Mouse (Mus musculus): ENCODE data around the gene Mtr.

DNA sequence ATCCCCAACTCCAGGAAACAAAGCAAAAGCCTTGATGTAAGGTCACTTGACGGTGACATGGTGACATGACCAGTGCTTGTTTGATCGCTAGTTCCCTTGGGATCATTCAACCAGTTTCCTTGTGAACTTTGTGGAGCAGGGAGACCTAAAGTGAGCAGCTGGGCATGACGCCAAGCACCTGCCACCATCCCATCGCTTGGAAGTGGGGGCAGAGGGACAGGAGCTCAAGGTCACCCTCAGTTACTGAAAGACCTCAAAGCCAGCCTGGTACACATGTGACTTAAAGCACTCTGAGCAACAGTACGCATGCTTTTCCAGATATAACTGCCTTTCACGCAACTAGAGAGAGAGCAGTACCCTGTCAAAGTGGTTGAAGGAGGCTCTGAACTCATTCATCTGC, 16.8 kb upstream of the Mtr start:
- TF ChIP-seq CTCF (IDR thresholded peaks at IDR 0.05; ENCODE audit: insufficient read depth, low read depth, low read length) (no peak), POLR2A (IDR thresholded peaks at IDR 0.05; ENCODE audit: insufficient read depth, low read depth, low read length) (no peak)

Data from olfactory bulb, adult 2 months (tissue).